Mouse (Mus musculus) lung, embryonic 15.5 days (tissue): ENCODE data around the gene Ctnnd2. TPM values are rescaled to one million over a fixed set of nuclear protein-coding genes. Genes with fewer than 3 reads are reported as not detected.

Experiments used
- ATAC-seq: fragments of 200-750 bp; cut with Nextera tagmentation; 2 replicates; pipeline ENCODE4 v1.8.0; 2017; ENCODE audit warnings: moderate number of reproducible peaks, borderline replicate concordance; ENCODE audit not compliant: low FRiP score, low TSS enrichment; ENCODE audit errors: extremely low read depth
- H3K27ac ChIP-seq: fragments of 300-500 bp; sonication (generic); 2 replicates; pipeline ENCODE4 v1.5.1; 2015; ENCODE audit warnings: moderate library complexity, mild to moderate bottlenecking, inconsistent platforms
- H3K27me3 ChIP-seq: fragments of 300-500 bp; sonication (generic); 2 replicates; pipeline ENCODE4 v1.6.1; 2015; ENCODE audit warnings: inconsistent platforms
- H3K36me3 ChIP-seq: fragments of 300-500 bp; sonication (generic); 2 replicates; pipeline ENCODE4 v1.6.1; 2015; ENCODE audit warnings: inconsistent platforms
- H3K4me1 ChIP-seq: fragments of 300-500 bp; sonication (generic); 2 replicates; pipeline ENCODE4 v1.6.1; 2015; ENCODE audit warnings: inconsistent platforms
- H3K4me2 ChIP-seq: fragments of 300-500 bp; sonication (generic); 2 replicates; pipeline ENCODE4 v1.6.1; 2015; ENCODE audit warnings: inconsistent platforms, mild to moderate bottlenecking, moderate library complexity
- H3K4me3 ChIP-seq: fragments of 300-500 bp; sonication (generic); 2 replicates; pipeline ENCODE4 v1.5.1; 2015; ENCODE audit warnings: mild to moderate bottlenecking, inconsistent platforms
- H3K9ac ChIP-seq: fragments of 300-500 bp; sonication (generic); 2 replicates; pipeline ENCODE4 v1.6.1; 2015; ENCODE audit warnings: inconsistent platforms
- H3K9me3 ChIP-seq: fragments of 300-500 bp; sonication (generic); 2 replicates; pipeline ENCODE4 v1.6.1; 2016; ENCODE audit warnings: inconsistent platforms
- WGBS: fragments of 180-500 bp; shearing (Covaris S2); methylation state at CpG from one replicate; pipeline ENCODE4 v1.1.7; 2015; 5-methylcytosine and 5-hydroxymethylcytosine counted together
- polyA plus RNA-seq: library from polyadenylated mRNA; unstranded; fragments of >200 nt; fragmentation: Nextera tagmentation; extraction: Ambion mirVana; gene quantifications from 2 replicates; pipeline ENCODE4 v1.2.1, GENCODE M21; 2015

Gene Ctnnd2
- polyA plus RNA-seq, 1 experiment from 2014 or later = 18.9 TPM

- no peaks in the 10 kb centered on the region for H3K9me3 ChIP-seq
- no peaks in the 10 kb centered on the region for H3K36me3 ChIP-seq
- no peak overlapping the region for H3K9ac ChIP-seq
- WGBS = 70% methylated on average over 8 of the region's 8 CpGs
- no peak overlapping the region for H3K27ac ChIP-seq
- no peaks in the 10 kb centered on the region for H3K4me1 ChIP-seq
- no peak for ATAC-seq
- no peak overlapping the region for H3K4me3 ChIP-seq
- H3K27me3 ChIP-seq = no peaks in the 10 kb centered on the region
- no peak overlapping the region for H3K4me2 ChIP-seq
Observed at GRCm38 (mm10) chr15:30271141-30271572, 98.8 kb downstream of the Ctnnd2 start.

DNA sequence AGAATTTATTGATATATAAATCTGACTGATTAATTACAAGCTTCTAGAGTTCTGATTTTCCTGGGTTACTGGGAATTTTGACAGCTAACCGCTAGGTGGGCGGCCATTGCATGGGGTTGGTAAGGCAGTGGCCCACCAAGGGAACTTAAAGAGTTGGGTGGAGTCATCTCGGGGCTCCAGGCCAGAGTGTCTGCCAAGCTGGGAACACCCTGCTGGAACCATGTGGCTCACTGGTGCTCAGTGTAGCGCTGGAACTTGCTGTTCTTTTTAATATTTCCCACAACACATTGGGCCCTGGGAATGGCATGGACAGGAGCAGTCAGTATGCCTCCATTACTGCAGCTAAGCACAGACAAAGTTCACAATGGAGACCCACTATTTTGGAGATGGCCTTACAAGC, 99.9 kb downstream of the Ctnnd2 start:
- H3K4me3 ChIP-seq = no peak overlapping the region
- no peaks in the 10 kb centered on the region for H3K4me1 ChIP-seq
- ATAC-seq = no peak
- no peak overlapping the region for H3K4me2 ChIP-seq
- WGBS = 89% methylated on average over 4 of the region's 4 CpGs
- no peak overlapping the region for H3K27ac ChIP-seq
- no peaks in the 10 kb centered on the region for H3K36me3 ChIP-seq
- H3K9ac ChIP-seq = no peak overlapping the region
- no peaks in the 10 kb centered on the region for H3K27me3 ChIP-seq
- no peaks in the 10 kb centered on the region for H3K9me3 ChIP-seq

DNA sequence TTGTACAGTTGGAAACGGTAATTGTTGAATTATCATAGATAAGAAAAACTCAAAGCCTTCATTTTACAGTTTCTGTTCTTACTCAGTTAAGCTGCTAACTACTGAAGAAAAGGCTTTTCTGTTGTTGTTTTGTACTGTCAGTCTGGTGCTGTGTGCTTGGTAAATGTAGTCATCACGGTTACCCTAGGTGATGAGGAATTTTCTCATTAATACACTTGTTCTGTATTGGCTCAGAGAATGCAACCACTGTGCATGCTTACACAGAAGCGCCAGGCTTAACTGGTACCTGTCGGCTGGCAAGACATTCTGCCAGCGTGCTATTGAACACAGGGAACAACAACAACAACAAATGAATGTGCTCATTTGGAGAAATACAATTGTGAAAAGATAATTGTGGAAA, 103.3 kb downstream of the Ctnnd2 start:
- Histone ChIP-seq H3K36me3 (no peaks in the 10 kb centered on the region), H3K4me3 (no peak overlapping the region), H3K4me1 (no peaks in the 10 kb centered on the region), H3K9me3 (no peaks in the 10 kb centered on the region), H3K27me3 (no peaks in the 10 kb centered on the region), H3K4me2 (no peak overlapping the region), H3K27ac (no peak overlapping the region), H3K9ac (no peak overlapping the region)
- no peak for ATAC-seq
- WGBS = 84% methylated on average over 5 of the region's 5 CpGs

- Histone ChIP-seq H3K9me3 (no peaks in the 10 kb centered on the region), H3K9ac (no peak overlapping the region), H3K36me3 (no peaks in the 10 kb centered on the region), H3K27ac (no peak overlapping the region), H3K4me1 (no peaks in the 10 kb centered on the region), H3K4me3 (no peak overlapping the region), H3K4me2 (no peak overlapping the region), H3K27me3 (no peaks in the 10 kb centered on the region)
- 76% methylated on average over 4 of the region's 4 CpGs for WGBS
- ATAC-seq = no peak
Observed at GRCm38 (mm10) chr15:30276691-30277090, 104.3 kb downstream of the Ctnnd2 start.

- no peak overlapping the region for H3K9ac ChIP-seq
- no peaks in the 10 kb centered on the region for H3K27me3 ChIP-seq
- H3K36me3 ChIP-seq = no peaks in the 10 kb centered on the region
- no peaks in the 10 kb centered on the region for H3K9me3 ChIP-seq
- ATAC-seq = no peak
- whole genome bisulfite sequencing = 89% methylated on average over 4 of the region's 4 CpGs
- H3K4me2 ChIP-seq = no peak overlapping the region
- no peaks in the 10 kb centered on the region for H3K4me1 ChIP-seq
- H3K4me3 ChIP-seq = no peak overlapping the region
- H3K27ac ChIP-seq = no peak overlapping the region
Observed at GRCm38 (mm10) chr15:30278610-30279009, 106.2 kb downstream of the Ctnnd2 start.

DNA sequence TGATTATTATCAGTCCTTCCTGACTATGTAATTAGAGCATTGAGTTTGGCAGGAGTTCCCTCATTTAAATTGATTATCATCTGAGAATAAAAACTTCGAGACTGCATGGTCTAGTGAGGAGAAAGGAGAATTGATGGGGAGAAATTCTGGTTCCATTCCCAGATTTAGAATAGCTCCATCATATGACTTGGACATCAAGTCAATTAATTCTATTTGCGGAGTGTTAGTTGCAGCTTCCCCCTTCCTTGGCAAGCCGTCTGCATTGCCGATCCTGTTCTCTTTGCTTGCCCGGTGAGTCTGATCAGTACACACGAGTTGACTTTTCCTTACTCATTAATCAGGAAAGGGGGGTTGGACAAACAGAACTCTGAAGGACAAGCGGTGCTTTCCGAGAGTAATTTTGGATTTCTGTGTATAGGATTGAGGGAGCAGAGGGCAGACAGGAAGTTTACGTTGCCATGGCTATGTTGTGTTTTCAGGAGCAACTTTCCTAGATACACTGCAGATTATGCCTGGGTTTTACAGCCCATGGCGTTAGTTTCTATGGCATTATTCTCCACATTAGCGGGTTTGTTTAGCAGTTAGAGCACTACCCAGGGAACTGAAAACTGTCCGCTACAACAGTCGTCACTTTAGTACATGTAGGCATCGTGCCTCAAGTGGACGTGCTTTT, 113.3 kb downstream of the Ctnnd2 start:
- no peak overlapping the region for H3K27ac ChIP-seq
- no peak for ATAC-seq
- WGBS = 41% methylated on average over 15 of the region's 15 CpGs
- H3K4me2 ChIP-seq = peak overlapping the region; percentile 12; the same call in 1 of the 2 replicates
- no peaks in the 10 kb centered on the region for H3K9me3 ChIP-seq
- no peaks in the 10 kb centered on the region for H3K27me3 ChIP-seq
- no peak overlapping the region for H3K4me3 ChIP-seq
- no peak overlapping the region for H3K9ac ChIP-seq
- no peaks in the 10 kb centered on the region for H3K4me1 ChIP-seq
- H3K36me3 ChIP-seq = no peaks in the 10 kb centered on the region

DNA sequence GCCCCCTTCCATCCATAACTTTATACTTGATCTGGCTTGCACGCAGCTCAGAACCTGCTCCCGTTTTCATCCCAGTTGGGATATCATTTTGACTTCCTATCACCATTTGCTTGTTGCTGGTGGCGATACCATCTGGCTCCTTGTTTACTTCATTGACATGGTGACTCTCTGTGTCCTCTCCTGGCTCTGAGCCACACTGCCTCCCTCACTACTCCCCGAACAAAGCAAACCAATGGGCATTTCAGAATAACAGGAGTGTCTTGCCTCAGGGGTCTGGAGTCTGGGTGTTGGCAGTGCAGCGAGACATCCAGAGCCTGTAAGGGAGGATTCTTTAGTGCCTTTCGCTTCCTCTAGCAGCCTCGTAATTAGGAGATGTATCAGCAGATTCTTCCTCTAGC, 113.9 kb downstream of the Ctnnd2 start:
- Histone ChIP-seq H3K4me1 (no peaks in the 10 kb centered on the region), H3K27ac (no peak overlapping the region), H3K27me3 (no peaks in the 10 kb centered on the region), H3K36me3 (no peaks in the 10 kb centered on the region), H3K9ac (no peak overlapping the region), H3K4me2 (peak overlapping the region; percentile 12; the same call in 1 of the 2 replicates), H3K9me3 (no peaks in the 10 kb centered on the region), H3K4me3 (no peak overlapping the region)
- WGBS = 77% methylated on average over 7 of the region's 7 CpGs
- ATAC-seq = no peak

DNA sequence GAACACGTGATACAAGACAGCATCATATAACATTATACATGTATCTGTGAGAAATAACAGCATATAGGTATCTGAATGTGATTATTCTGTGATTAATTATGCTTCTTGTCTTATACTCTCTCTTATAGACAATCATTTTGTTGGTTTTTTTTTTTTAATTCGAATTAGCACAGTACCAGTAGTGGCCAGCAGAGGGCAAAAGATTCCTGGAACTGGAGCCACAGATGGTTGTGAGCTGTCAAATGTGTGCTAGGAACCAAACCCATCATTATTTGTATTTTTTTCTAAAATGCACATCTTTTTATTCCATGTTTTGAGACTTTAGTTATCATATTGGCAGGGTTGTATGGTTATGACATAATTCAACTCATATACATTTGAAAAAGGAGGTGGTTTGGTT, 130.4 kb downstream of the Ctnnd2 start:
- no peak overlapping the region for H3K4me2 ChIP-seq

DNA sequence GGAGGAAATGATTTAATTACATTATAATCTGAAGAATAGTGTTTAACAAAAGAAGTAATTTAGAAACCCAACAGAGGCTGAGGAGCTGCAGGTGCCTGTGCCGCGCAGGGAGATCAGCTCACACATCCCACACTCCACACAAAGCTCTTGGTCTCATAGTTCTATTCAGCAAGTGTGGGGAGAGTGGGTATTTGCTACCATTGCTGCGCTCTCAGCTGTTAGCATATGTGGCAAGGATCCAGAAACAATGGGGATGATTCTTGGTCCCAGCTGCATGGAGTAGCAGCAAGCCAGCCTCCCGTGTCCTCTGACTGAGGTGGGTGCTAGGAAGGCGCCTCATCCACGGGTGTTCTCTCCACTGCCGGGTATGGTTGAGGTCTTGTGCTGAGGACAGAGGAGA, 134.0 kb downstream of the Ctnnd2 start:
- no peak overlapping the region for H3K4me3 ChIP-seq
- H3K9ac ChIP-seq = no peak overlapping the region
- no peak for ATAC-seq
- H3K36me3 ChIP-seq = no peaks in the 10 kb centered on the region
- H3K27ac ChIP-seq = no peak overlapping the region
- no peaks in the 10 kb centered on the region for H3K4me1 ChIP-seq
- WGBS = 90% methylated on average over 7 of the region's 7 CpGs
- H3K4me2 ChIP-seq = no peak overlapping the region
- H3K27me3 ChIP-seq = no peaks in the 10 kb centered on the region
- no peaks in the 10 kb centered on the region for H3K9me3 ChIP-seq

More for the DNA sequence above, 130.4 kb downstream of the Ctnnd2 start:
- no peaks in the 10 kb centered on the region for H3K27me3 ChIP-seq
- WGBS = 58% methylated on average over 2 of the region's 2 CpGs
- H3K4me1 ChIP-seq = no peaks in the 10 kb centered on the region
- peaks cover 5% of the 10 kb centered on the region; the same call in 1 of the 2 replicates for H3K9me3 ChIP-seq
- H3K27ac ChIP-seq = no peak overlapping the region
- H3K4me3 ChIP-seq = no peak overlapping the region
- ATAC-seq = no peak
- no peaks in the 10 kb centered on the region for H3K36me3 ChIP-seq
- H3K9ac ChIP-seq = no peak overlapping the region

- no peak overlapping the region for H3K27ac ChIP-seq
- WGBS = 48% methylated on average over 2 of the region's 2 CpGs
- no peak overlapping the region for H3K4me2 ChIP-seq
- H3K9me3 ChIP-seq = no peaks in the 10 kb centered on the region
- H3K4me1 ChIP-seq = no peaks in the 10 kb centered on the region
- H3K4me3 ChIP-seq = no peak overlapping the region
- no peak for ATAC-seq
- no peaks in the 10 kb centered on the region for H3K27me3 ChIP-seq
- no peaks in the 10 kb centered on the region for H3K36me3 ChIP-seq
- H3K9ac ChIP-seq = no peak overlapping the region
Observed at GRCm38 (mm10) chr15:30322543-30322942, 150.2 kb downstream of the Ctnnd2 start.

GRCm38 (mm10) chr15:30333336-30334310, 161.2 kb downstream of the Ctnnd2 start:
- Histone ChIP-seq H3K4me3 (no peak overlapping the region), H3K4me1 (0 out of 2 replicates have a peak, but pooled peaks cover 2% of the 10 kb centered on the region), H3K27ac (no peak overlapping the region), H3K36me3 (no peaks in the 10 kb centered on the region), H3K9ac (no peak overlapping the region), H3K9me3 (no peaks in the 10 kb centered on the region), H3K4me2 (no peak overlapping the region), H3K27me3 (no peaks in the 10 kb centered on the region)
- ATAC-seq = no peak
- 72% methylated on average over 2 of the region's 2 CpGs for WGBS

DNA sequence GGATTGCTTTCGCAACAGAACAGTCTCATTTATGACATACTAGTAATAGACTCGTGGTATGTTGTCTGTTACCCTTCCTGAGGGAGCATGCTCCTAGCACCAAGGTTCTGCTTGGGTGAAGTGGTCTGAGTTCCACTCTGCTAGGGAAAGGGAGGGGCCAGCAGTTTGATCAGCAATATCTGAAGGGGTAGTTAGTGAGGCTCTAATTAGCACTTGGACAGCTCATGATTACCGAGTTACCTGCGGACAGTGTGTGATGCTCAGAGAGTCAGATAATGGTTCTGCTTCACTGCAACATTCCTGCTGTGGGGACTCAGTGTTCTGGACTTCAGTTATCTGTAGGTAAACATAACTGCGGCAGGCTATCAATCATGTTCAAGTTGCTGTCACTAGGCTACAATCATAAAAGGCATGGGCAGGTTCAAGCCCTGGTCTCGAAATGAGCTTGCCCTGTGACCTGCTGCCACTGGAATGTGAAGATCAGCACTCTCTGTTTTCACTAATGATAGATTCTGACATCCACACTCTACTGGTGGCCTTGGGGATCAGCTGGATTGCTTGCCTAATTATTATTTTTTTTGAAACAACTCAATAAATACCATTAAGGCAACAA, 166.3 kb downstream of the Ctnnd2 start:
- no peak overlapping the region for H3K27ac ChIP-seq
- H3K27me3 ChIP-seq = no peaks in the 10 kb centered on the region
- H3K9me3 ChIP-seq = no peaks in the 10 kb centered on the region
- no peaks in the 10 kb centered on the region for H3K36me3 ChIP-seq
- 28% methylated on average over 6 of the region's 6 CpGs for WGBS
- no peak overlapping the region for H3K4me2 ChIP-seq
- no peak overlapping the region for H3K4me3 ChIP-seq
- H3K4me1 ChIP-seq = 0 out of 2 replicates have a peak, but pooled peaks cover 2% of the 10 kb centered on the region
- ATAC-seq = no peak
- H3K9ac ChIP-seq = no peak overlapping the region
